Mouse (Mus musculus) fat pad, adult 2 months (tissue): ENCODE data around the gene Card11.

ENCODE experiments used
- DNase-seq: peaks from one replicate; pipeline ENCODE4 v3.0.0-alpha.2; 2011; ENCODE audit warnings: low read depth, low spot score; ENCODE audit errors: extremely low read depth

The Card11 gene

GRCm38 (mm10) chr5:140855909-140856530, 144.4 kb downstream of the Card11 start:
- DNase-seq: no peak

GRCm38 (mm10) chr5:140854700-140855099, 145.7 kb downstream of the Card11 start:
- no peak for DNase-seq

- no peak for DNase-seq
Measured at GRCm38 (mm10) chr5:140853723-140854122, 146.7 kb downstream of the Card11 start.

GRCm38 (mm10) chr5:140852435-140852996, 147.9 kb downstream of the Card11 start:
- DNase-seq: no peak

GRCm38 (mm10) chr5:140847300-140847729, 153.1 kb downstream of the Card11 start:
- DNase-seq: no peak

- DNase-seq: no peak
Measured at GRCm38 (mm10) chr5:140841942-140842341, 158.4 kb downstream of the Card11 start.

- no peak for DNase-seq
Measured at GRCm38 (mm10) chr5:140831064-140831431, 169.3 kb downstream of the Card11 start.

GRCm38 (mm10) chr5:140830314-140831063, 169.9 kb downstream of the Card11 start, which contains the start of gene Gna12:
TSS of gene Gna12 (minus strand) at chr5:140830431.
- peak; percentile 96 for DNase-seq

- DNase-seq: no peak
Measured at GRCm38 (mm10) chr5:140829911-140830294, 170.5 kb downstream of the Card11 start.

GRCm38 (mm10) chr5:140829081-140829910, 171.1 kb downstream of the Card11 start:
- DNase-seq: no peak

- no peak for DNase-seq
Measured at GRCm38 (mm10) chr5:140828363-140828762, 172.0 kb downstream of the Card11 start.

GRCm38 (mm10) chr5:140827896-140828295, 172.5 kb downstream of the Card11 start:
- DNase-seq: no peak

GRCm38 (mm10) chr5:140827413-140827812, 173.0 kb downstream of the Card11 start:
- no peak for DNase-seq

- DNase-seq: no peak
Measured at GRCm38 (mm10) chr5:140826796-140827195, 173.6 kb downstream of the Card11 start.

GRCm38 (mm10) chr5:140826118-140826517, 174.3 kb downstream of the Card11 start:
- no peak for DNase-seq

GRCm38 (mm10) chr5:140824126-140824525, 176.3 kb downstream of the Card11 start:
- DNase-seq: no peak

GRCm38 (mm10) chr5:140823386-140823785, 177.0 kb downstream of the Card11 start:
- DNase-seq: no peak
